Mouse (Mus musculus) embryonic facial prominence, embryonic 12.5 days (tissue): Measurements from ENCODE around the gene Csdc2. TPM values are rescaled to one million over a fixed set of nuclear protein-coding genes. Genes with fewer than 3 reads are reported as not detected.
A peak's percentile ranks its signal among the peaks of the same experiment; 100 is the strongest.
"Not testable (repeated sequence)": the region's sequence is repeated elsewhere in the genome, so short reads cannot be mapped to it uniquely, and the experiment has no call there.

Experiments
- ATAC-seq: fragments of 200-750 bp; cut with Nextera tagmentation; 2 replicates; pipeline ENCODE4 v1.8.0; 2017; ENCODE audit not compliant: insufficient number of reproducible peaks, insufficient read depth, low FRiP score, low TSS enrichment
- H3K27ac ChIP-seq: fragments of 300-500 bp; sonication (generic); 2 replicates; pipeline ENCODE4 v1.5.1; 2016; ENCODE audit warnings: mild to moderate bottlenecking
- H3K27me3 ChIP-seq: fragments of 300-500 bp; sonication (generic); 2 replicates; pipeline ENCODE4 v1.6.1; 2016; ENCODE audit warnings: mild to moderate bottlenecking, moderate library complexity
- H3K36me3 ChIP-seq: fragments of 300-500 bp; sonication (generic); 2 replicates; pipeline ENCODE4 v1.6.1; 2016; ENCODE audit warnings: mild to moderate bottlenecking
- H3K4me1 ChIP-seq: fragments of 300-500 bp; sonication (generic); 2 replicates; pipeline ENCODE4 v1.6.1; 2016
- H3K4me2 ChIP-seq: fragments of 300-500 bp; sonication (generic); replicated peaks from 2 replicates; pipeline ENCODE4 v1.6.1; 2016; ENCODE audit warnings: mild to moderate bottlenecking, moderate library complexity
- H3K4me3 ChIP-seq: fragments of 300-500 bp; sonication (generic); 2 replicates; pipeline ENCODE4 v1.5.1; 2016; ENCODE audit warnings: mild to moderate bottlenecking
- H3K9ac ChIP-seq: fragments of 300-500 bp; sonication (generic); 2 replicates; pipeline ENCODE4 v1.6.1; 2016; ENCODE audit warnings: mild to moderate bottlenecking, moderate library complexity
- H3K9me3 ChIP-seq: fragments of 300-500 bp; sonication (generic); 2 replicates; pipeline ENCODE4 v1.6.1; 2016; ENCODE audit warnings: mild to moderate bottlenecking, moderate library complexity
- WGBS: fragments of 180-500 bp; shearing (Covaris S2); methylation state at CpG from one replicate; pipeline ENCODE4 v1.1.7; 2016; 5-methylcytosine and 5-hydroxymethylcytosine counted together
- polyA plus RNA-seq: library from polyadenylated mRNA; unstranded; fragments of >200 nt; fragmentation: Nextera tagmentation; extraction: Ambion mirVana; gene quantifications from 2 replicates; pipeline ENCODE4 v1.2.1, GENCODE M21; 2016

Gene Csdc2
- polyA plus RNA-seq, 1 experiment from 2014 or later = 12.8 TPM

- H3K9me3 ChIP-seq, H3K4me3 ChIP-seq, H3K9ac ChIP-seq, ATAC-seq, H3K4me1 ChIP-seq, H3K27ac ChIP-seq, H3K4me2 ChIP-seq, H3K27me3 ChIP-seq: not testable (repeated sequence)
- H3K36me3 ChIP-seq = peaks cover 91% of the 10 kb centered on the region
- WGBS = 91% methylated on average over 4 of the region's 4 CpGs
Observed at GRCm38 (mm10) chr15:81908767-81909166, 27.8 kb upstream of the Csdc2 start.

GRCm38 (mm10) chr15:81912498-81912897 is 24.1 kb upstream of the Csdc2 start:
- ATAC-seq = no peak
- Histone ChIP-seq H3K36me3 (peaks cover 91% of the 10 kb centered on the region), H3K9ac (no peak overlapping the region), H3K4me3 (no peak overlapping the region), H3K27me3 (no peaks in the 10 kb centered on the region), H3K4me2 (no peak overlapping the region), H3K9me3 (no peaks in the 10 kb centered on the region), H3K27ac (no peak overlapping the region), H3K4me1 (no peaks in the 10 kb centered on the region)
- 79% methylated on average over 2 of the region's 2 CpGs for WGBS

- Histone ChIP-seq H3K9ac (no peak overlapping the region), H3K4me2 (no peak overlapping the region), H3K27me3 (no peaks in the 10 kb centered on the region), H3K27ac (no peak overlapping the region), H3K9me3 (no peaks in the 10 kb centered on the region), H3K36me3 (peaks cover 79% of the 10 kb centered on the region), H3K4me1 (no peaks in the 10 kb centered on the region), H3K4me3 (no peak overlapping the region)
- ATAC-seq = no peak
- WGBS = 85% methylated on average over 5 of the region's 5 CpGs
Observed at GRCm38 (mm10) chr15:81914668-81915067, 21.9 kb upstream of the Csdc2 start.

GRCm38 (mm10) chr15:81915663-81916062 is 20.9 kb upstream of the Csdc2 start:
- no peaks in the 10 kb centered on the region for H3K27me3 ChIP-seq
- H3K27ac ChIP-seq = no peak overlapping the region
- H3K4me3 ChIP-seq = no peak overlapping the region
- H3K9me3 ChIP-seq = no peaks in the 10 kb centered on the region
- no peaks in the 10 kb centered on the region for H3K4me1 ChIP-seq
- no peak for ATAC-seq
- no peak overlapping the region for H3K4me2 ChIP-seq
- WGBS = 82% methylated on average over 5 of the region's 5 CpGs
- peaks cover 69% of the 10 kb centered on the region for H3K36me3 ChIP-seq
- no peak overlapping the region for H3K9ac ChIP-seq

GRCm38 (mm10) chr15:81917201-81917600 is 19.4 kb upstream of the Csdc2 start:
- Histone ChIP-seq H3K27ac (no peak overlapping the region), H3K36me3 (peaks cover 54% of the 10 kb centered on the region), H3K4me1 (no peaks in the 10 kb centered on the region), H3K4me2 (no peak overlapping the region), H3K9ac (no peak overlapping the region), H3K27me3 (no peaks in the 10 kb centered on the region), H3K9me3 (no peaks in the 10 kb centered on the region), H3K4me3 (no peak overlapping the region)
- 87% methylated on average over 12 of the region's 12 CpGs for WGBS
- ATAC-seq = no peak

- H3K36me3 ChIP-seq = peaks cover 47% of the 10 kb centered on the region
- no peak overlapping the region for H3K4me2 ChIP-seq
- no peak overlapping the region for H3K27ac ChIP-seq
- 57% methylated on average over 6 of the region's 6 CpGs for WGBS
- H3K9me3 ChIP-seq = no peaks in the 10 kb centered on the region
- no peak for ATAC-seq
- no peak overlapping the region for H3K4me3 ChIP-seq
- no peaks in the 10 kb centered on the region for H3K27me3 ChIP-seq
- H3K9ac ChIP-seq = no peak overlapping the region
- no peaks in the 10 kb centered on the region for H3K4me1 ChIP-seq
Observed at GRCm38 (mm10) chr15:81917621-81918463, 18.7 kb upstream of the Csdc2 start.

- Histone ChIP-seq H3K4me2 (no peak overlapping the region), H3K4me3 (no peak overlapping the region), H3K9me3 (no peaks in the 10 kb centered on the region), H3K27ac (no peak overlapping the region), H3K27me3 (no peaks in the 10 kb centered on the region), H3K4me1 (no peaks in the 10 kb centered on the region), H3K9ac (no peak overlapping the region), H3K36me3 (peaks cover 35% of the 10 kb centered on the region)
- WGBS = 79% methylated on average over 5 of the region's 5 CpGs
- no peak for ATAC-seq
Observed at GRCm38 (mm10) chr15:81919062-81919461, 17.5 kb upstream of the Csdc2 start.

GRCm38 (mm10) chr15:81920546-81921217 is 15.9 kb upstream of the Csdc2 start:
- Histone ChIP-seq H3K4me2 (no peak overlapping the region), H3K4me1 (peaks cover 11% of the 10 kb centered on the region), H3K36me3 (peaks cover 21% of the 10 kb centered on the region), H3K27ac (no peak overlapping the region), H3K4me3 (no peak overlapping the region), H3K9ac (0 out of 2 replicates have a peak overlapping the region, but pooled peaks have one; percentile 1), H3K9me3 (no peaks in the 10 kb centered on the region), H3K27me3 (no peaks in the 10 kb centered on the region)
- 81% methylated on average over 10 of the region's 10 CpGs for WGBS
- no peak for ATAC-seq

- Histone ChIP-seq H3K4me2 (no peak overlapping the region), H3K9ac (0 out of 2 replicates have a peak overlapping the region, but pooled peaks have one; percentile 1), H3K27ac (no peak overlapping the region), H3K36me3 (peaks cover 15% of the 10 kb centered on the region), H3K4me1 (peaks cover 11% of the 10 kb centered on the region), H3K4me3 (no peak overlapping the region), H3K9me3 (no peaks in the 10 kb centered on the region), H3K27me3 (no peaks in the 10 kb centered on the region)
- WGBS = 72% methylated on average over 5 of the region's 5 CpGs
- no peak for ATAC-seq
Observed at GRCm38 (mm10) chr15:81921255-81921654, 15.3 kb upstream of the Csdc2 start.

- no peaks in the 10 kb centered on the region for H3K36me3 ChIP-seq
- no peaks in the 10 kb centered on the region for H3K27me3 ChIP-seq
- H3K27ac ChIP-seq = no peak overlapping the region
- H3K9me3 ChIP-seq = no peaks in the 10 kb centered on the region
- peak overlapping the region; percentile 95 for H3K4me2 ChIP-seq
- peaks cover 14% of the 10 kb centered on the region for H3K4me1 ChIP-seq
- H3K9ac ChIP-seq = 0 out of 2 replicates have a peak overlapping the region, but pooled peaks have one; percentile 84
- 84% methylated on average over 11 of the region's 11 CpGs for WGBS
- peak overlapping the region; percentile 80 for H3K4me3 ChIP-seq
- ATAC-seq = no peak
Observed at GRCm38 (mm10) chr15:81924933-81925332, 11.6 kb upstream of the Csdc2 start.

GRCm38 (mm10) chr15:81925760-81926445 is 10.7 kb upstream of the Csdc2 start, which contains the start of gene Polr3h:
Gene Polr3h (minus strand): TSS chr15:81926240.
- peaks cover 14% of the 10 kb centered on the region for H3K4me1 ChIP-seq
- H3K27ac ChIP-seq = peak within 1 kb of the TSS; percentile 47; the same call in 1 of the 2 replicates
- H3K4me3 ChIP-seq = peak within 1 kb of the TSS; percentile 80
- H3K4me2 ChIP-seq = peak within 1 kb of the TSS; percentile 95
- H3K9me3 ChIP-seq = no peaks in the 10 kb centered on the region
- peak within 1 kb of the TSS; percentile 84 for H3K9ac ChIP-seq
- no peaks in the 10 kb centered on the region for H3K27me3 ChIP-seq
- ATAC-seq = peak; percentile 88
- H3K36me3 ChIP-seq = no peaks in the 10 kb centered on the region
- WGBS = under 1% methylated on average over 54 of the region's 54 CpGs
